10 mouse cellular contexts compared by ENCODE assay signal in the genomic region with DNA sequence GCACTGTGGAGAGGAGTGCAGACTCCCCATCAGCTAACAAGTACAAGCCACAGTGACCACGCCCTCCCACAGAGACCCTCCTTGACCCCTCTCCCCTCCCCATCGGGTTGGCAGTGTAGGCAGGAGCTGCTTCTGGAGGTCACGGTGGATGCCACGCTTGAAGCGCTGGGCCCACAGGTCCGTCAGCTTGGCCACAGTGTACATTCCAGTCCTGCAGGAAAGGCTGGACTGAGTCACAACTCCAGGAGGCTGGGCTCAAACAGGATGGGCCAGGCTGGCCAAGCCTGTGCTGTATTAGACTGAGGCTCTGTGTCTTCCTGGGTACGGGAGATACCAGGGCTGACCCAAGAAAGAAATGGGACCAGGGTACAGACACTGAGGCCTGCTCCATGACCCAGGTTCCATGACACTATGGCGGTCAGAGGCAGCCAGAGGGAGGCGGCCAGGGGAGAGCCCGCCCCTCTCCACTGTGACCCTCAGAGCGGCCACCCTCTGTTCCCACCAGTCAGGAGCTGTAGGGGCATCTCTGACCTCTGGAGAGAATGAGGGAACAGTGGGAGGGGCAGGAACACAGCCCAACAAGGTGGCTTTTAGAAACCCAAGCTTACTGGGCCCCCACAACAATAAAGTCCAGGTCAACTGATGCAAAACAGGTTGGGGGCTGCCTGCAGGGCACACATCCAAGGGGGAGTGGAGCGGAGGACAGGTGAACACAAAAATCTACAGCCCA. TPM values are rescaled to one million over a fixed set of nuclear protein-coding genes. Genes with fewer than 3 reads are reported as not detected.
DNase-seq lines count a peak whose midpoint lies in the region; ATAC-seq lines count a peak whose summit lies in the region.
"Had no signal": no experiment of that assay in that cellular context is flagged by ENCODE, and none has a peak within 500 bp of the region (broad histone marks: within the 10 kb centered on the region; RNA-seq: fewer than 3 reads in every experiment).

No protein-coding gene starts in this region.

- intact Hi-C loops in heart, postnatal 25 days (cut with DNase I) = loop anchor here (5.0 kb wide), 1 partner anchor 311 kb away; a partner anchor contains a TSS

- H3K4me3 ChIP-seq in heart, embryonic 13.5 days = peak overlapping the region; percentile 68
- peak overlapping the region; percentile 68 for H3K4me3 ChIP-seq in heart, embryonic 15.5 days
- peak overlapping the region; percentile 49 for H3K4me3 ChIP-seq in midbrain, embryonic 11.5 days (ENCODE audit: low read depth, low read length)

- peak overlapping the region; percentile 92 for H3K4me2 ChIP-seq in heart, embryonic 13.5 days
- H3K4me2 ChIP-seq in heart, embryonic 15.5 days = peak overlapping the region; percentile 85
- peak overlapping the region; percentile 76 for H3K4me2 ChIP-seq in midbrain, embryonic 11.5 days

- H3K9me3 ChIP-seq in heart, embryonic 13.5 days = no peaks in the 10 kb centered on the region
- no peaks in the 10 kb centered on the region for H3K9me3 ChIP-seq in heart, embryonic 15.5 days (replicated peaks)
- no peaks in the 10 kb centered on the region for H3K9me3 ChIP-seq in midbrain, embryonic 11.5 days (ENCODE audit: control insufficient read depth, low read length)

- no peak for DNase-seq in heart, postnatal 25 days (ENCODE audit: low spot score)
- peak; percentile 69 for DNase-seq in NIH3T3 (ENCODE audit: low read depth)
- DNase-seq in midbrain, embryonic 11.5 days (ENCODE audit: low spot score, missing footprints) = no peak
- no peak for DNase-seq in thymus, postnatal 4 days
- no peak for DNase-seq in natural killer cell, adult 2 months (ENCODE audit: low spot score in 2 of 2)
- DNase-seq in thymus, postnatal 14 days = no peak
- DNase-seq: kidney, adult 11 months; liver, postnatal 0 days had no signal

- no peak for ATAC-seq in heart, embryonic 13.5 days (ENCODE audit: extremely low read depth, insufficient number of reproducible peaks, low FRiP score, low TSS enrichment)
- ATAC-seq in heart, embryonic 15.5 days (replicated peaks; ENCODE audit: insufficient number of reproducible peaks, insufficient read depth, low FRiP score, low read depth) = no peak
- ATAC-seq in midbrain, embryonic 11.5 days (ENCODE audit: low FRiP score) = peak; percentile 10; the same call in 1 of the 2 replicates
- ATAC-seq: liver, postnatal 0 days had no signal

- H3K27me3 ChIP-seq in heart, embryonic 13.5 days (replicated peaks) = peaks cover 18% of the 10 kb centered on the region
- H3K27me3 ChIP-seq in heart, embryonic 15.5 days = 0 out of 2 replicates have a peak, but pooled peaks cover 14% of the 10 kb centered on the region
- H3K27me3 ChIP-seq in midbrain, embryonic 11.5 days (ENCODE audit: control insufficient read depth, insufficient read depth, low read length) = peaks cover 23% of the 10 kb centered on the region

- peaks cover 55% of the 10 kb centered on the region for H3K4me1 ChIP-seq in heart, embryonic 13.5 days
- H3K4me1 ChIP-seq in heart, embryonic 15.5 days (replicated peaks) = peaks cover 44% of the 10 kb centered on the region
- peaks cover 15% of the 10 kb centered on the region for H3K4me1 ChIP-seq in midbrain, embryonic 11.5 days (ENCODE audit: control insufficient read depth, insufficient read depth, low read length)

- no peaks in the 10 kb centered on the region for H3K36me3 ChIP-seq in heart, embryonic 13.5 days
- H3K36me3 ChIP-seq in heart, embryonic 15.5 days = no peaks in the 10 kb centered on the region
- H3K36me3 ChIP-seq in midbrain, embryonic 11.5 days (ENCODE audit: control insufficient read depth, insufficient read depth, low read length) = no peaks in the 10 kb centered on the region

- 66% methylated on average over 12 of the region's 12 CpGs for WGBS in heart, embryonic 13.5 days
- WGBS in heart, embryonic 15.5 days = 76% methylated on average over 12 of the region's 12 CpGs
- WGBS in midbrain, embryonic 11.5 days = 60% methylated on average over 12 of the region's 12 CpGs

- no peak overlapping the region for H3K27ac ChIP-seq in heart, embryonic 13.5 days (replicated peaks)
- H3K27ac ChIP-seq in heart, embryonic 15.5 days = no peak overlapping the region
- no peak overlapping the region for H3K27ac ChIP-seq in midbrain, embryonic 11.5 days (ENCODE audit: low read depth, low read length)

- H3K9ac ChIP-seq in heart, embryonic 13.5 days = peak overlapping the region; percentile 83
- H3K9ac ChIP-seq in heart, embryonic 15.5 days = peak overlapping the region; percentile 63; the same call in 1 of the 2 replicates
- no peak overlapping the region for H3K9ac ChIP-seq in midbrain, embryonic 11.5 days (ENCODE audit: low read length)

RNA-seq across cellular contexts. Expression of a gene that starts 1.6 kb away (rescaled TPM):
- polyA plus RNA-seq in heart, embryonic 13.5 days (2015; fragmentation: Nextera tagmentation; extraction: Ambion mirVana) = 15.8 and 16.5 TPM in 2 replicates
- total RNA-seq in heart, postnatal 25 days (2021) = 10 to 100 TPM; 17.9 to 20.0 TPM
- 16.6 and 25.2 TPM in 2 replicates for polyA plus RNA-seq in heart, embryonic 15.5 days (2015; fragmentation: Nextera tagmentation; extraction: Ambion mirVana)
- 24.2 and 25.8 TPM in 2 replicates for polyA plus RNA-seq in midbrain, embryonic 11.5 days (2014; fragmentation: Nextera tagmentation; extraction: Ambion mirVana)

RNA-seq across cellular contexts. Expression of a gene that starts 10.5 kb away (rescaled TPM):
- 0.21 and 0.29 TPM in 2 replicates for polyA plus RNA-seq in heart, embryonic 13.5 days (2015; fragmentation: Nextera tagmentation; extraction: Ambion mirVana)
- under 1 TPM in 1 of 2 experiments, not detected in 1; 0.10 TPM for total RNA-seq in heart, postnatal 25 days (2021)
- polyA plus RNA-seq in heart, embryonic 15.5 days (2015; fragmentation: Nextera tagmentation; extraction: Ambion mirVana) = 0.46 and 0.53 TPM in 2 replicates
- polyA plus RNA-seq in midbrain, embryonic 11.5 days (2014; fragmentation: Nextera tagmentation; extraction: Ambion mirVana) = 0.51 and 0.65 TPM in 2 replicates

RNA-seq across cellular contexts. Expression of a gene that starts 39.2 kb away (rescaled TPM):
- polyA plus RNA-seq in heart, embryonic 13.5 days (2015; fragmentation: Nextera tagmentation; extraction: Ambion mirVana) = 10.6 and 11.5 TPM in 2 replicates
- 1 to 10 TPM in 1 of 2 experiments, under 1 TPM in 1; 0.52 to 1.2 TPM for total RNA-seq in heart, postnatal 25 days (2021)
- 8.7 and 12.4 TPM in 2 replicates for polyA plus RNA-seq in heart, embryonic 15.5 days (2015; fragmentation: Nextera tagmentation; extraction: Ambion mirVana)
- 7.8 and 8.3 TPM in 2 replicates for polyA plus RNA-seq in midbrain, embryonic 11.5 days (2014; fragmentation: Nextera tagmentation; extraction: Ambion mirVana)
